Mouse (Mus musculus) mesoderm, embryonic 11.5 days (tissue): Measurements from ENCODE around the gene Aatf.
"Not testable (repeated sequence)": the region's sequence is repeated elsewhere in the genome, so short reads cannot be mapped to it uniquely, and the experiment has no call there.

Experiments
- DNase-seq: peaks from one replicate; pipeline ENCODE4 v3.0.0-alpha.2; 2012; ENCODE audit warnings: low read depth, low spot score

Aatf gene

DNA sequence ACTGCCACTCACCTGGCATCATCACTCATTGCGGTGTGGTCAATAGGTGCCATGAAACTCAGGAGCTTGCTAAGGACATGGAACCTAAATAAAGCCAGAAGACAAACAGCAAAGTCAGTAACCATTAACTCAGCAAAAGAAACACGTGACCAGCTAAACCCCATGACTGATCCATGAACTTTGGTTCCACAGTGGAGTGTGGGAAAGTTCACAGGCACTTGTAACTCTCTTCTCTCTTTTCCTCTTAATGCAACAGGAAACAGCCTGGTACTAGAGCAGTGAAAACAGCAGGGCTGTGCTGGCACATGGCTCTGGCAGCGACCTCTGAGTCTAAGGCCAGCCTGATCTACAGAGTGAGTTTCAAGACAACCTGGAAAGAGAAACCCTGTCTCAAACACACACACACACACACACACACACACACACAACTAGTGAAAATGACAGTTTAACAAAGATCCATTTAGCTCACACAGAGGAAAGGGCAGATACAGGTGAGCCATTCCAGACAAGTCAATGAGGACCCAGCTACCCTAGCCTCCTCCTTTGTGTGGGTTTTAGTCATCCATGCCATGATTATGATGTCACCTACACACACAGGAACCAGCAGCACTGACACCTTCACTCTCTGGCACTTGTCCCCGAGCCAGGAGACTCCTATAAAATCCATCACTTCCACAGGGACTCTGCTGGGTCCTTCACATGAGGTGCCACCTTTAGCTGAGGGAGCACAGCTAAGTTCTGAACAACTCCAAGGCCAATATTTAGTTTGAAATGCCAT, 70.6 kb downstream of the Aatf start:
- DNase-seq = no peak

DNA sequence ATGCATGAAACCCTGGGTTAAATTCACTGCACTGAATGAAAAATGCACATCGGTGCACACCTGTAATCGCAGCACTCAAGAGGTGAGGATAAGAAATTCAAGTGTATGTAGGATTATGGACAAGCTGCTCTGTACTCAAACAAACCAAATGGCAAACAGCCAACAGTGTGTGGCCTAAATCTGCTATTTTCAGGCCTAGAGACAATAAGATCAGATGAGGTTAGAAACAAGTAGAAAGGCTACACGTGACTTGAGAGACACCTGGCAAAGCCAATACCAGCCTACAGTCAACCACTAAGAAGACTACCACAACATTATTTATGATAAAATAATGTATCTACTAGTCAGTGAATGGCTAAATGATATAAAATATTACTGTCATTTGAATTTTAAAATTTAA, 72.9 kb downstream of the Aatf start:
- DNase-seq = no peak

DNA sequence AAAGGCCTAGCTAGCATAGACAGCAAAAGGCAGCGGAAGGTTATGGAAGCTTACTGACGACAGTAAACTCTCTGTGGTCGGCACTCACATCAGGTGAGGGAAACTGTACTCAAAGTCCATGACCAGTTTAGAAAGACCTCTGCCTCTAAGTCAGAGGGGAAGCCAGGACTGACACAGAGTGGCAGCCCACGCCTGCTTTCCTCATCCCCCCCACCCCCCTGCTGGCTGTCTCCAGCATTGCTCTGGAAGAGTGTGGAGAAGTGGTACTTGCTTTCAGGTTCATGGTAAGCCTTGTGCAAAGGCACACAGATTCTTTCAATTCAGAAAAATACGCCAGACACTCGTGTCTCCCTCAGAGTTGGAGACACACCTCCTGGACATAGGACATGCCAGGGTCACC, 78.4 kb downstream of the Aatf start:
- DNase-seq = no peak

DNA sequence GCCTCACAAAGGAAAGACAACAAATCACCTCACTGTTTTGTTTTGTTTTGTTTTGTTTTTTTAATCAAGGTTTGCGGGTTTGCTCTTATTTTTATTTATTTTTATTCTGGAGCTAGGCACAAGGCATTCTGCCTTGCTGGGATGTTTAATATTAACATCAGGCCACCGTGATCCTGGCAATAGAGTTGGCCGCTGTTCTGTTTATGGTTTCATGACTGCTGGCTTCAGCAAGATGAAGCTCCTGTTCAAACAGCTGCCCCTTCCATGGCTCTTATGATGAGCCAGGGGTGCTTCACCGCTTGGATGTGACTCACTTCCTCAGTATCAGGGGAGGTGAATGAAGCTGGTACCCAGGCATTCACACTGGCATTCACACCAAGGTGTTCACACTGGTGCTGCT, 83.0 kb downstream of the Aatf start:
- DNase-seq = no peak

DNA sequence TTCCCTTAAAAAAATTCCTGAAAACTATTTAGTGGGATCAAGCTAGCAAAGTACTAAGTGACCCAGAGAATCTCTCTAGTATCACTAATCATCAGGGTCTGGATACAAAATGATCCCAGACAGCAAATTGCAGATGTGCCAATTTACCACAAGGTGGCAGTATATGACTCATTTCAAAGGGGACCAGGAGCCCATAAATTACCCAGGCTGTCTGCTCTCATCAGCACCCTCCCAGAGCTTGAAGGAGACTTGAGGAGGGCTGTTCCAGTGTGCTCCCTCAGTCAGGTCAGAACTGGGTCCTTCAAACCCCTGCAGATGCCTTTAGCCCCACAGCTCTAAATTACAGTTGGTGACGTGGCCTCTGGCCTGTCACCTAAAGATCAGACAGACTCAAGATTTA, 83.7 kb downstream of the Aatf start:
- DNase-seq = peak; percentile 87

DNA sequence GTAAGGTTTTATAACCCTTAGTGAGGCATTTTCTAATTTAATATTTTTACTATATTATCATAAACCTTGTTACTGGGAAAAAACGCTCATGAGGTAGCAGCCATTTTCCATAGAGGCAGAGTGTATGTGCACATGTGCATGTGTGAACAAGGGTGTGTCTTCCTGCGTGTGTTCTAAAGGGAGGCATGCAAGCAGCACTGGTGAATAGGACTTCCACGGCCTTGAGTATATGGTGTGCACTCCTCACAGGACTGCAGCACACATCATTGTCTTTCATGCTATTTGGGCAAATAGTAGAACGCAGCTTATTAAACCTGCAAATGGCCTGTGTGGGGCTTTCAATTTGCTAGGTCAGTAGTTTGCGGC, 86.7 kb downstream of the Aatf start:
- DNase-seq = no peak

DNA sequence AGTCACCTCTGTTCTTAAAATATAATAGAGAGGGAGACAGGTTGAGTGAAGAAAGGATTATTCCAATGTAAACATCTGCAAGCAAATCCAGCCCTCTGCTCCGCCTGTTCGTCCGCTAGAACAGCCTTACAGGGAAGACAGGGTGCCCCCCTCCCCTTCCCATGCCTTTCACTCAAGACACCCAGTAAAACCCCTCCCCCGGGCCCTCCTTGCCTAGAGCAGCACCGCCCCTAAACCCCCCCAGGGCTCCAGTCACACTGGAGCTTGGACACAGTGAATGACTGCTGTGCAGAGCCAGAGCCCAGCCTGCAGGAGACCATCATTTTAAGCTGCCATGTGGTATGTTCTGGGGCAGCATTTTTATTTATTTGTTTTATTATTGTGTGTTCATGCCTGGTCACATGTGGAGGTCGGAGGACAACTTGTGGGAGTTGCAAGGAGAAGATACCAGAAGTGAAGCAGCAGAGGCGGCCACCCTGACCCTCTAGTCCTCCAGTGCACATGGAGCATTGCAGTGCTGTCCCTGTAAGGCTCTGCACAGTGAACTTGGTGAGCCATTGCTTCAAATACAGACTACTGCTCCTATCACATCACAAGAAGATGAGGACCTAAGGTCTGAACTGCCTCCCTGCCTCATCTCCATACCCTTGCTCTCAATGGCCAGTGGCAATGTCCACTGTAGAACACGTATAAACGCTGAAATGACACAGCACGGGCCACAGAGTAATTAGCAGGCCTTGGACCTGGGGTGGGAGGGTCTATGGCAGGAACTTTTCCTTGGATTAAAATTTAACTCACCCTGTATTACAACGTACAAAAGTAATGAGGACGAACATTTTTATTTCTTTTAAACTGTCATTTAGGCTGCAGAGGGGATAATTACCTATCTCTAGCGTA, 87.3 kb downstream of the Aatf start:
- no peak for DNase-seq

DNA sequence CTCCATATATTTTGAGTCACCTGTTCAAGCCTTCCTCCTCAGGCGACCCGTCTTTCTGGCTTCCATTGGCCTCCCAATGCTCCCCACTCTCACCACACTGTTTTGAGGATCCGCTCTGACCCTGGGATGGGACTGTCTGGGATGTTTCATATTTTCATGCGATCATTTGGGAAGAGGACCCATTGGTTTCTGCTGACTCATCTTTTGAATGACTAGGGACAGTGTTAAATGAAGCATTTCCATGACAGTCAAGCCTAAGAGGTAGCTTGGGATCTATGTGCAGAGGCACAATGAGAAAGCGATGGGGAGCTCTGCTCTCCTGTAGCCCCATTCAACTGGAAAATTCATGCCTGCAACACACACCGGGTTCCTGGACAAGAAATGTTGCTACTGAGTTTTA, 92.5 kb downstream of the Aatf start:
- DNase-seq = no peak

DNA sequence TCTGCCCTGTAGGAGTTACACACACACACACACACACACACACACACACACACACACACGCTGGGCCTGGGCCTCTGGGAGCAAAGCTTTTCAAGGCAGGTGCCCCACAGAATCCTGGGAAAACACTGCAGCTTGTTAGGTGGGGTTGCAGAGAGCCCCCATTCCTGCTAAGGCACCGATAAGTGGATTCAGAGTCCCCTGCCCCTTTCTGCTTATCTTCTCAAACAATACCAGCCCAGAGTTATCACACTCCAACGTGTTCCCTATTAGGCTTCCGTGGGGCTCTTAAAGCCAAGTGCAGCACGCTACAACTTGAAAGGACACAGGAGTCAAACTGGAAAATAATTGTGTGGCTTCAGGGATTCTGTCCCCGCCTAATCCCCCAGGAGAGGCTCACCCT, 100.2 kb downstream of the Aatf start:
- DNase-seq = no peak

DNA sequence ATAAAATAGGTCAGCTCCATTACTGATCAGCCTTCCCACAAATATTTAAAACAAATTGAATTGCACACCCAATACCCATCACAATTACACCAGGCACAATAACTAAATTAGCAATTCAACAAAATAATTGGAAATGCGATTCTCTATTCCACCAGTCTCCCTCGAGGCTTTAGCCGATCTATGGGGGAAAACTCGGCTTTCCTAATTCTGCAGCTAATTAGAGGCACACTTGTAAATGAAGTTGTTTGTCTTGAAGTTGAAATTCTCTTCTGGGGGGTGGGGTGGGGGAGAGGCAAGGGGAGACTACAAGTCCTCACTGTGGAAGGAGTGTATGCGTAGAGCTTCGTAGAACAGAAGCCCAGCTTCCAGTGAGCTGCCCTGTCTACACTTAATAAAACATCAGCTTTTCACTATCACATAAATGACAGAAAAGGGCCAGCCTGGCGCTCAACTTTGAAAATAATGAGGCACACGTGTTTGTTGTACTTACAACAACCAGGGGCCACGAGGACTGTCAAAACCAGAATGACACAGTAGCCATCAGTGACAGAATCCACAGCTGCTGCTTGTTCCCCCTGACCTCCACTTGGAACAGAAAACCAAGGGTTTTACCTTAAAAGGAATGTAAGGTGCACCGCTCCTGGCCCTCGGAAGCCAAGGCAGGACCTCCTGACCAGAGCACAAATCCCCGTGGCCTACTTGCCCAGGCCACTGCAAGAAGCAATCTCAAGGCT, 101.0 kb downstream of the Aatf start:
- no peak for DNase-seq

DNA sequence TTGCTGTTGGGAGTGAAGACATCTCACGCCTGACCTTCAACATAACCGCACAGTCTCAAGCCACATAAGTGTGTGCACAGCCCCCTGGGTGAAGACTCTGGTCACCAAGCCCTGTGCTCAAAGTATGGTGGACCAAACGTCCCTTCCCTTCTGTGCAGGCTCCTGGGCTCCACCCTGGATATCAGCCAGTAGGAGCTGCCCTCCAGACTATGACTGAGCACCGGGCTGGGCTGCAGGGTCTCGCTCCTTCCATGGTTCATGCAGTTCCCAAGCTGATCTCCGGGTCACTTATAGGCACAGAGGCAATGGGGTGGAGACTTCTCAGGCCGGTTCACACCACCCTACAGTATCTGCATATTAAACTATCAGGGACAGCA, 101.7 kb downstream of the Aatf start:
- DNase-seq = no peak

DNA sequence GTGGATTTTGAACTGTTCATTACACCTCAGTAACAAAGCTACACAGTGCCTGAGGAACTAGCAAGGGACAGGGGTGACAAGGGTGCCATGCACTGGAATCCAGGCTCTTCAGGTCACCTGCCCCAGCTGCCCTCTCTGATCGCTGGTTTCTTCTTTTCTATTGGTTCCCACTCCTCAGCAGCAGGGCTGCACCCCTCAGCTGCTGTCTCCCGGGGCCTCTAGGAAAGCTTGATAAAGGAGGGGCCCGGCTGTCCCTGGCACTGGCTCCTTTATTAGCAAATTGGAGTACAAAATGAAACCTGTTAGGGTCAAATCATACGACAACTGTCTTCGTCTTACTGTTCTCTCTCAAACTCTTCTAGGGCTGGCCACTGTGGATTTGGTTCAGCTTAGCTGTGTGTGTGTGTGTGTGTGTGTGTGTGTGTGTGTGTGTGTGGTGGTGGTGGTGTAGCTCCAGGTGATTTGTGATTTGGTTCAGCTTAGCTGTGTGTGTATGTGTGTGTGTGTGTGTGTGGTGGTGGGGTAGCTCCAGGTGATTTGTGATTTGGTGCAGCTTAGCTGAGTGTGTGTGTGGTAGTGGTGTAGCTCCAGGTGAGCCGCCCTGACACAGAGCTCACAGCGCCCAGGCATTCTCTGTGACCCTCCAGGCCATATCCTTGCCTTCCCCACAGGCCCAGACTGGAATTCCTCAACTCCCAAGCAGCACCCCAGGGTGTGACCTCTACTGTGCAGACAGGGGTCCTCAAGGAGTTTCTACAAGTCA, 102.3 kb downstream of the Aatf start:
- no peak for DNase-seq

DNA sequence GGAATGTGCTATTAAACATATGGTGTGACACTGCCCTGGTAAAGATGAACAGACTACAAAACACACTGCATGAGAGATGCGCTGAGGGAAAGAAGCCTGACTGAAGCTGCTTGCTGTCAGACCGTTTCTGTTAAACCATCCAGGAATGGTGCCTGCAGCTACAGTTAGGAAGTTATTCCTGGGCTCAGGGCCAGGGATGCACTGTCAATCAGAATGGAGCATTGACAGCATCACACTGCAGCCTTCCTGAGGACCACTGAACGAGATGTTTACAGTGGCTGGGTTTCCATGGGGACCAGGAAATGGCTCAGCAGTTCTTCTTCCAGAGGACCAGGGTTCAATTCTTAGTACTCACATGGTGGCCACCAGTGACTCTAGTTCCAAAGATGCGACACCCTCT, 102.9 kb downstream of the Aatf start:
- no peak for DNase-seq

DNA sequence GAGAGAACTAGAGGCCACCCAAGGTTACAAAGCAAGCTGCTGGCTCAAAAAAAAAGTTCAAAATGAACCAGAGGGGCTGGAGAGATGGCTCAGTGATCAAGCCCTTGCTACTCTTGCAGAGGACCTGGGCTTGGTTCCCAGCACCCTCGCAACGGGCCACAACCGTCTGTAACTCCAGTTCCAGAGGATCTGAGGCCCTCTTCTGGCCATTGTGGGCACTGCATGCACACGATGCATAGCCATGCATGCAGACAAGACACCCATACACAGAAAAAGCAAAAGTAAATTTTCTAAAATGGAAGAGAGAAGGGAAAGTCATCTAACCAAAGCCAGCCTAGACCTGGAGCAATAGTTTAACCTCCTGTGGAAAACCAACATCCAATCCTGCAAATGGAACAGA, 106.6 kb downstream of the Aatf start:
- no peak for DNase-seq

DNA sequence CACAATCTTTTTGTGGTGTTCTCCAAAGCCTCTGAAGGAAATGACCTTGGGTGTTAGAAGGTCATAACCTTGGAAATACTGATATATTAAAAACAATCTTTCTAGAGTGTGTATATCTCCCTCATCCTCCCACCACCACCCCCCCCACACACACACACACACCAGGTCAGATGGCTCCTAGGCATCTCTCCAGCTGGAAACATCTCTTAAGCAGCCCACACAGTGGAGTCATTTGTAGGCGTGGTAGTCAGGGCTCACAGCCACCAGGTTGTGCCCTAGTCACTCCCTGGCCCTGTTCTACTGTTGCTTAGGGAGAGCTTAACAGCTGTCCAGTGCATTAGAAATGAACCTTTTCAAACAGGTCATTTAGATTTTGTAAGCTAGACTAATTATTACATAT, 118.3 kb downstream of the Aatf start:
- DNase-seq = no peak

DNA sequence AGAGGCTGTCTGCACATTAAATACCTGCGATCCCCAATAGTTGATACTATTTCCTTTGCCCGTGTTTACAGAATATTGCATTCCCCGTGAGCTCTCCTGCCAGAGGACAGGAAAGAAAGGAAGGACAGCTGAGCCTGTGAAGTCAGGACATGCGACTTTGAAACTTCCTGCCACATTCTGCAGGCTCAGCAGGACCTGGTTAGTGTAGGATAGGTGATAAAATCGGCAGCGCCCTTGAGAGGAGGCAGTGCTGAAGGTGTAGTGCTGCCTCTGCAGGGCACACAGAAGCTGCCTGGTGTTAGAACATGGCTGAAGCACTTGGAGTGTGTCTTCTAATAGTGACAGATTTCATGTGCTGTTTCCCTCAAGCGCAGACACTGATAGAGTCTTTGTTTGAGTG, 119.8 kb downstream of the Aatf start:
- DNase-seq = no peak

DNA sequence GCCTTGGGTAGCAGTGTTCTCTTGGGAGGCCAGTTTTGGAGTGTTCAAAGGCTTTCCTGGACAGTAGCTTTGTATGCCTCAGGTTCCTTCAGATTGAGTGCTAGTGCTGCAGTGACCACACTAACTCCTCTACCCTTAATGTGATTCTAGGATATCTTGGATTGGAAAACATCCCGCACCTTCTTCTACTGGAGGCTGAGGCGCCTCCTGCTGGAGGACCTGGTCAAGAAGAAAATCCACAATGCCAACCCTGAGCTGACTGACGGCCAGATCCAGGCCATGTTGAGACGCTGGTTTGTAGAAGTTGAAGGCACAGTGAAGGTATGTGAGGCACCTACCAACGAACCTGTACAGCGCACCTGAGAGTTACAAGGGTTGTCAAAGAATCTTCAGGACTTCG, 121.3 kb downstream of the Aatf start:
- DNase-seq = not testable (repeated sequence)

DNA sequence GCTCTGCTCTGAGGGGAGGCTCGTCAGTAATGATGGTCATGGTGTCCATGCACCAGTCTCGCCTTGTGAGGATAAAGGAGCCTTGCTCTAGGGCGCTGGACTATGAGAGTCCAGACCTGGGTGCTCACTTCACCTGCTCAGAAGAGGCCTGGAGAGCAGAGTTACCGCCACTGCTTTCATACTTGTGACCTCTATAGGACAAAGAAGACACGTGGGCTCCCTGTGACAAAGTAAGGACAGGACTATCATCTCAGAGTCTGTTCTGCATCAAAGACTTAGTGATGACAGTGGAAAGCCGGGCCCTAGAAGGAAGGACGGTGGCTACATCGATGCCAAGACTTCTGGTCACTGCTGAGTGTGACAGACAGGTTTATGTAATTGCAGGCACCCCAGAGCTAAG, 122.2 kb downstream of the Aatf start:
- DNase-seq = no peak

DNA sequence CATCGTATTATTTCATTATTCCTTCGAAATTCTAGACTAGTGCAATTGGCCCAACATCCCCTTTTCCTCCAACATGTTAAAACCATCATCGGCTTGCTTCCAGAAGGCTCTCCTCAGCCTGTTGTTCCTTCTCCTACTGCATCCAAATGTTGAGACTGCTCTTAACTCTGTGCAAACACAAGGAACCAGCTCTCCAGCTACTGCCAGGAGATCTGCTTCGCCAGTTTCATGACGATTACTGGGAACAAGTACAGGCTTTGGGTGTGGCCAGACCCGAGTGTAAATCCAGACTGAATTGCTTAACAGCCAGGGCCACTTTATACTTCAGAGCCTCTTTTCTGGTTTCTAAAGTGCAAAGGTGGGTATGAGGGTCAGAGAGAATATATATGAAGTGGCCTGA, 124.0 kb downstream of the Aatf start:
- DNase-seq = no peak

DNA sequence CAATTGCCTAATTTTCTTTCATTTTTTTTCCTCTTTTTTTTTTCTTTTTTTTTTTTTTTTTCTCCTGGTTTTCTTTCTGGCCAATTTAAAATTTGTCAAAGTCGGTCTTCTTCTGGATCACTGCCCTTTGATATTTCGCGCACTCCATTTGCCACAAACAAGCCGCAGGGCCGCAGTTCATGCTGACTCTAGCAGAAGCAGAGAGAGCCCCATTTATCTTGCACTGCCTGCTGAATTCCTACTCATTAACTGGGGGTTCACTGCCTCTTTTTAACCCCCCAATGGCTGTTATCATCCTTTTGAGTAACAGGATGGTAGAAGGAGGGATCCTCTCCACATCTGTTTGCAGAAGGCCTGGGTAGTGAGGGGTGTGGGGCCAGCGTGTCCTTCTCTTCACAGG, 129.4 kb downstream of the Aatf start:
- no peak for DNase-seq

DNA sequence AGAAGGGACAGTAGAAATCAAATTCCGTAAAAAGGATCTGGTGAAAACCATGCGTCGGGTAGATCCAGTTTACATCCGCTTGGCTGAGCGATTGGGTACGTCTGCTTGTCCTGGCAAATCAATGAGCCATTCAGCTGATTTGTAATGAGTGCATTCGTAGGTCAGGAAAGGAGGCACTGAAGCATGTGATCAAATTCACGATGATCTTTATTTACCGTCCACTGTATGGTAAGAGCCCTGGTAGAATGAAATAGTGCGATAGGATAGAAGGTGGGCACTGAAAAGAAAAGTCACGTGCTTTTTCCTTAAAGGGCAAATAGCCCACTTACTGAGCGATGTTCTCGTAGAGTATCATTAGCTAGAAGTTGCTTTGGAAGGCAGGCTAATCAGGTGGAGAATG, 130.9 kb downstream of the Aatf start:
- DNase-seq = peak; percentile 64
